Mouse (Mus musculus) intestine, embryonic 16.5 days (tissue): ENCODE measurements around the gene Gucy2c. TPM values are rescaled to one million over a fixed set of nuclear protein-coding genes. Genes with fewer than 3 reads are reported as not detected.

Experiments used
- ATAC-seq: fragments of 200-750 bp; cut with Nextera tagmentation; 2 replicates; pipeline ENCODE4 v1.8.0; 2017; ENCODE audit warnings: moderate TSS enrichment, moderate library complexity
- H3K27ac ChIP-seq: fragments of 300-500 bp; sonication (generic); 2 replicates; pipeline ENCODE4 v1.5.1; 2014; ENCODE audit warnings: mild to moderate bottlenecking, low read length
- H3K27me3 ChIP-seq: fragments of 300-500 bp; sonication (generic); replicated peaks from 2 replicates; pipeline ENCODE4 v1.6.1; 2014; ENCODE audit warnings: low read length, control low read depth, mixed read lengths; ENCODE audit not compliant: control insufficient read depth, insufficient read depth
- H3K36me3 ChIP-seq: fragments of 300-500 bp; sonication (generic); 2 replicates; pipeline ENCODE4 v1.6.1; 2014; ENCODE audit warnings: low read length, control low read depth; ENCODE audit not compliant: control insufficient read depth, insufficient read depth
- H3K4me1 ChIP-seq: fragments of 300-500 bp; sonication (generic); 2 replicates; pipeline ENCODE4 v1.6.1; 2014; ENCODE audit warnings: low read length, control low read depth, mixed read lengths; ENCODE audit not compliant: control insufficient read depth, insufficient read depth
- H3K4me2 ChIP-seq: fragments of 300-500 bp; sonication (generic); 2 replicates; pipeline ENCODE4 v1.6.1; 2014; ENCODE audit warnings: low read depth, low read length, control low read depth
- H3K4me3 ChIP-seq: fragments of 300-500 bp; sonication (generic); 2 replicates; pipeline ENCODE4 v1.5.1; 2014; ENCODE audit warnings: mild to moderate bottlenecking, low read length
- H3K9ac ChIP-seq: fragments of 300-500 bp; sonication (generic); 2 replicates; pipeline ENCODE4 v1.6.1; 2014; ENCODE audit warnings: low read depth, low read length
- H3K9me3 ChIP-seq: fragments of 300-500 bp; sonication (generic); 2 replicates; pipeline ENCODE4 v1.6.1; 2016; ENCODE audit warnings: low read length, control low read depth; ENCODE audit not compliant: control insufficient read depth
- WGBS: fragments of 180-500 bp; shearing (Covaris S2); extraction: QIAGEN DNeasy Blood & Tissue Kit; methylation state at CpG from one replicate; pipeline ENCODE4 v1.1.7; 2014; 5-methylcytosine and 5-hydroxymethylcytosine counted together
- polyA plus RNA-seq: library from polyadenylated mRNA; unstranded; fragments of >200 nt; fragmentation: Nextera tagmentation; extraction: Ambion mirVana; gene quantifications from 2 replicates; pipeline ENCODE4 v1.2.1, GENCODE M21; 2015

The Gucy2c gene
- polyA plus RNA-seq, 1 experiment from 2014 or later, result 91.5 TPM

DNA sequence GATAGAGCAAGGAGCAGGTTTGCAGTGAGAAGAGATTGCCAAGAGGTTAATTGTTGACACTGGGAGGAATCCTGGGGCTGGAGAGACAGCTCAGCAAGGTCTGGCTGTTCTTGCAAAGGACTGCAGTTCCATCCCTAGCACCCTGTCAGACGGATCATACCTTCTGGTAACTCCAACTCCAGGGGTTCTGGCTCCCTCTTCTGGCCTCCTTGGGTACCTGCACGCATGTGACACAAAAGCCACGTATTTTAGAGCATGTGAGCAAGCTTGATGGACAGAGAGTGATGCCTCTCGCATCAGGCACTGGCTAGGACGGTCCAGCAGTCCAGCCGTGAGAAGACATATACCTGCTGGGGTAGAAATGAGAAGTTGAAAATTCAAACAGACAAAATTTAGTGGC lies 90.3 kb downstream of the Gucy2c start:
- H3K27me3 ChIP-seq, result no peaks in the 10 kb centered on the region
- ATAC-seq, result no peak
- H3K9me3 ChIP-seq, result no peaks in the 10 kb centered on the region
- no peak overlapping the region for H3K27ac ChIP-seq
- WGBS, result 94% methylated on average over 6 of the region's 6 CpGs
- H3K4me3 ChIP-seq, result no peak overlapping the region
- no peak overlapping the region for H3K4me2 ChIP-seq
- no peaks in the 10 kb centered on the region for H3K36me3 ChIP-seq
- no peaks in the 10 kb centered on the region for H3K4me1 ChIP-seq
- H3K9ac ChIP-seq, result no peak overlapping the region

- Histone ChIP-seq H3K4me1 (no peaks in the 10 kb centered on the region), H3K27ac (no peak overlapping the region), H3K36me3 (no peaks in the 10 kb centered on the region), H3K4me3 (no peak overlapping the region), H3K27me3 (no peaks in the 10 kb centered on the region), H3K9me3 (no peaks in the 10 kb centered on the region), H3K9ac (no peak overlapping the region), H3K4me2 (no peak overlapping the region)
- ATAC-seq, result no peak
- 78% methylated on average over 5 of the region's 5 CpGs for WGBS
These were observed 91.0 kb downstream of the Gucy2c start for GRCm38 (mm10) chr6:136690527-136690926.

- Histone ChIP-seq H3K9me3 (no peaks in the 10 kb centered on the region), H3K9ac (no peak overlapping the region), H3K27ac (no peak overlapping the region), H3K36me3 (no peaks in the 10 kb centered on the region), H3K4me3 (no peak overlapping the region), H3K4me1 (no peaks in the 10 kb centered on the region), H3K27me3 (no peaks in the 10 kb centered on the region), H3K4me2 (no peak overlapping the region)
- 40% methylated on average over 15 of the region's 15 CpGs for WGBS
- 0 out of 2 replicates have a peak, but pooled peaks have one; percentile 48 for ATAC-seq
These were observed 91.7 kb downstream of the Gucy2c start for GRCm38 (mm10) chr6:136689790-136690413.

- WGBS, result 76% methylated on average over 5 of the region's 5 CpGs
These were observed 96.1 kb downstream of the Gucy2c start for GRCm38 (mm10) chr6:136685433-136685832.

DNA sequence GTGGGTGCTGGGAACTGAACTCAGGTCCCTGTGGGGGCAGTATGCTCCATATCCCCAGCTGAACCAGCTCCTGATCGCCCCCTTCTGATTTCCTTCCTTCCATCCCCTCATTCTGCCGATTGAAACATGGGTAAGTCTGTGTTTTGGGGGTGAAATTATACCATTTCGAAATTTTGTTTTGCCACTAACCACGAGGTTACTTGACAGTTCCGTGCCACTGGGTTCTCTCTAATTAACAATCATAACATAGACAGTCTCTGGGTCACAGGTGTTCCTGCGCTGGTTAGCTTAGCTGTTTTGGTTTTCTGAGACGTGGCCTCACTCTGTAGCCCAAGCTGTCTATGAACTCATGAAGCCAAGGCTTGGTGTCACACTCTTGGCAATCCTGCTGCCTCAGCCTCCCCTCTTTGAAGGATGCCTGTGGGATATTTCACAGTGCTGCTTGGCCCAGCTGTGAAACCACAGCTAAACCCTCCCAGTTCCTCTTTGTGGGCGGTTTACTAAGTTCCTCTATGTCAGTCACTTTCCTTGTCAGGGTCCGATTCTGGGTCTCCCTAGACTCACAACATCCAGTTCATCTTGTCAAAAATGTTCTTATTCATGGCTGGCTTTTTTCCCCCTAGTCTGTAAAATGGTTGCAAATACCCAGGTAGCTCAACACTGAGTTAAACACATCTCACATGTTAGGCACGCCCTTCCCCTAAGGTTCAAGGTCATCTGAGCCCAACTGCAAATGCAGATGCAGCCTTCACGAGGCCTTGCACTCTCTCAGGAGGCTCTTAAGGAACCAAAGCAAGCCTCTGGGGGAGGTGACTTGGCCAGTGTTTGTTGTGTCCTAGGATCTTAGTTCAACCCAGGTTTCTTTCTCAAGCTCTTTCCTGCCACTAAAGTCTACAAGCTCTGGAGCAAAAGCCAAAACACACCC lies 97.9 kb downstream of the Gucy2c start:
- no peak for ATAC-seq
- no peaks in the 10 kb centered on the region for H3K36me3 ChIP-seq
- WGBS, result 84% methylated on average over 11 of the region's 11 CpGs

More at GRCm38 (mm10) chr6:136685433-136685832, 96.1 kb downstream of the Gucy2c start:
- Histone ChIP-seq H3K4me1 (no peaks in the 10 kb centered on the region), H3K36me3 (no peaks in the 10 kb centered on the region), H3K9me3 (no peaks in the 10 kb centered on the region), H3K27me3 (no peaks in the 10 kb centered on the region), H3K4me2 (no peak overlapping the region), H3K4me3 (no peak overlapping the region), H3K27ac (no peak overlapping the region), H3K9ac (no peak overlapping the region)
- no peak for ATAC-seq

DNA sequence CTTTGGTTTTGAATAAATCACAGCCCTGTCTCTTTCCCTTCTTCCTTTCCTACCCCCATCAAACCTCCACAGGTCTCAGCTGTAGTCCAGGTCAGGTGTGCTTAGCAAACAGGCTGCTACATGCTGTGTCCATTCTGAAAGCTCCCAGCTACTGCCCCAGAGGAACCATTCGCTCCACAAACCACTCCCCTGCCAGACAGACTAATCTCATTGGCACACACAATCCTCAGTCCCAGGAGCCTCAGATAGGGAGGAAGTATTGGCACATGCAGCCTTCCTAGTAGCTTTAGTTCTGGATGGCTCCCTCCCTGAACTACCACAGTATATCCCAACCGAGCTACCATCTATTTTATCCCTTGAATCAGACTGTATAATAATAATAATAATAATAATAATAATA lies 102.2 kb downstream of the Gucy2c start:
- whole genome bisulfite sequencing, result 26% methylated on average over 2 of the region's 2 CpGs
- no peak overlapping the region for H3K9ac ChIP-seq
- H3K4me3 ChIP-seq, result no peak overlapping the region
- no peaks in the 10 kb centered on the region for H3K4me1 ChIP-seq
- H3K27ac ChIP-seq, result no peak overlapping the region
- no peak for ATAC-seq
- H3K36me3 ChIP-seq, result no peaks in the 10 kb centered on the region
- peaks cover 3% of the 10 kb centered on the region; the same call in 1 of the 2 replicates for H3K9me3 ChIP-seq
- H3K4me2 ChIP-seq, result no peak overlapping the region
- no peaks in the 10 kb centered on the region for H3K27me3 ChIP-seq

More for the DNA sequence above, 97.9 kb downstream of the Gucy2c start:
- Histone ChIP-seq H3K4me1 (no peaks in the 10 kb centered on the region), H3K4me3 (no peak overlapping the region), H3K27ac (no peak overlapping the region), H3K27me3 (no peaks in the 10 kb centered on the region), H3K4me2 (no peak overlapping the region), H3K9ac (no peak overlapping the region), H3K9me3 (no peaks in the 10 kb centered on the region)

DNA sequence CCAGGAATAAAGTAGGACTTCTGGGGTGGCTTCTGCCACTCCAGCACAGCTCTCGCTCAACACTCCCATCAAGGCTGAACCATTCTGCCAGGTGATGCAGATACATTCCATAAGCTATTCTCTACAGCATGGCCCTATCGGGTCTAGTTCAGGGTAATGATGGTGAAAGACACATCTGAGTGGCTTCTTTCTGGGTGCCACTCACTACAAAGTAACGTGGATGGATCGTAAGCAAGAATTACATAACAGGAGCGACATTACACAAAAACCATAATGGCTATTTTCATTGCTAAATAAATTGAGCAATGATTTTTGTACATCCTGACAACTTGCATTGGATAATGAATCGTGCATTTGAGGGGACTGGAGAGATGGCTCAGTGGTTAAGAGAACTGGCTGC lies 106.6 kb downstream of the Gucy2c start:
- ATAC-seq, result no peak
- Histone ChIP-seq H3K9me3 (peaks cover 8% of the 10 kb centered on the region; the same call in 1 of the 2 replicates), H3K27me3 (no peaks in the 10 kb centered on the region), H3K4me2 (no peak overlapping the region), H3K4me3 (no peak overlapping the region), H3K36me3 (no peaks in the 10 kb centered on the region), H3K9ac (no peak overlapping the region), H3K27ac (no peak overlapping the region), H3K4me1 (peaks cover 4% of the 10 kb centered on the region; the same call in 1 of the 2 replicates)
- WGBS, result 88% methylated on average over 6 of the region's 6 CpGs

GRCm38 (mm10) chr6:136672467-136672866 lies 109.1 kb downstream of the Gucy2c start:
- ATAC-seq, result peak; percentile 81
- Histone ChIP-seq H3K27ac (peak overlapping the region; percentile 59; the same call in 1 of the 2 replicates), H3K4me3 (no peak overlapping the region), H3K27me3 (no peaks in the 10 kb centered on the region), H3K36me3 (no peaks in the 10 kb centered on the region), H3K9me3 (peaks cover 8% of the 10 kb centered on the region; the same call in 1 of the 2 replicates), H3K4me2 (no peak overlapping the region), H3K9ac (no peak overlapping the region), H3K4me1 (peaks cover 4% of the 10 kb centered on the region; the same call in 1 of the 2 replicates)
- WGBS, result 44% methylated on average over 7 of the region's 7 CpGs

GRCm38 (mm10) chr6:136669274-136669673 lies 112.3 kb downstream of the Gucy2c start:
- Histone ChIP-seq H3K4me1 (peaks cover 4% of the 10 kb centered on the region; the same call in 1 of the 2 replicates), H3K4me2 (no peak overlapping the region), H3K27ac (no peak overlapping the region), H3K4me3 (no peak overlapping the region), H3K36me3 (no peaks in the 10 kb centered on the region), H3K9me3 (0 out of 2 replicates have a peak, but pooled peaks cover 5% of the 10 kb centered on the region), H3K27me3 (no peaks in the 10 kb centered on the region), H3K9ac (no peak overlapping the region)
- ATAC-seq, result no peak
- 57% methylated on average over 5 of the region's 5 CpGs for WGBS
